Mouse (Mus musculus): ENCODE results near the gene Glycam1. TPM values are rescaled to one million over a fixed set of nuclear protein-coding genes. Genes with fewer than 3 reads are reported as not detected.

Gene Glycam1
- polyA plus RNA-seq, 1 experiment from 2014 or later = not detected

GRCm38 (mm10) chr15:103513621-103514031, 51.3 kb downstream of the Glycam1 start:
- Histone ChIP-seq H3K36me3 (ENCODE audit: control insufficient read depth, insufficient read depth, low read length) (no peaks in the 10 kb centered on the region), H3K27ac (ENCODE audit: low read depth, low read length) (no peak overlapping the region), H3K4me2 (ENCODE audit: low read depth) (peak overlapping the region; percentile 29; the same call in 1 of the 2 replicates), H3K9ac (ENCODE audit: low read length) (peak overlapping the region; percentile 16; the same call in 1 of the 2 replicates), H3K4me1 (ENCODE audit: control insufficient read depth, insufficient read depth, low read length) (peaks cover 16% of the 10 kb centered on the region), H3K9me3 (ENCODE audit: control insufficient read depth, low read length) (no peaks in the 10 kb centered on the region), H3K27me3 (ENCODE audit: control insufficient read depth, insufficient read depth, low read length) (no peaks in the 10 kb centered on the region), H3K4me3 (ENCODE audit: low read depth, low read length) (no peak overlapping the region)
- 5% methylated on average over 7 of the region's 7 CpGs for WGBS
- peak; percentile 22 for ATAC-seq (ENCODE audit: insufficient read depth, low FRiP score, low TSS enrichment)
- no peak for DNase-seq (ENCODE audit: low spot score)

Other genes with a start within 250 kb of the Glycam1 start
- gene Zfp385a, start 225.0 kb downstream of the Glycam1 start, polyA plus RNA-seq (2014; fragmentation: Nextera tagmentation; extraction: Ambion mirVana) = 26.1 and 27.5 TPM in 2 replicates
- 21.0 and 21.3 TPM in 2 replicates for gene Itga5, start 198.3 kb downstream of the Glycam1 start, polyA plus RNA-seq (2014; fragmentation: Nextera tagmentation; extraction: Ambion mirVana)
- gene Gtsf1, start 134.6 kb downstream of the Glycam1 start, polyA plus RNA-seq (2014; fragmentation: Nextera tagmentation; extraction: Ambion mirVana) = not detected in 2 replicates
- not detected in 2 replicates for gene Gtsf2, start 116.6 kb downstream of the Glycam1 start, polyA plus RNA-seq (2014; fragmentation: Nextera tagmentation; extraction: Ambion mirVana)
- gene Nckap1l, start 111.3 kb downstream of the Glycam1 start, polyA plus RNA-seq (2014; fragmentation: Nextera tagmentation; extraction: Ambion mirVana) = 1.7 and 2.0 TPM in 2 replicates
- 26.8 and 27.6 TPM in 2 replicates for gene Pde1b, start 62.0 kb downstream of the Glycam1 start, polyA plus RNA-seq (2014; fragmentation: Nextera tagmentation; extraction: Ambion mirVana)
- gene Ppp1r1a, start 27.1 kb downstream of the Glycam1 start, polyA plus RNA-seq (2014; fragmentation: Nextera tagmentation; extraction: Ambion mirVana) = 34.7 and 35.6 TPM in 2 replicates
- gene Mucl1, start 190.4 kb upstream of the Glycam1 start, polyA plus RNA-seq (2014; fragmentation: Nextera tagmentation; extraction: Ambion mirVana) = not detected in 2 replicates

Data from neural tube, embryonic 11.5 days (tissue).